Mouse (Mus musculus) kidney, postnatal 0 days (tissue): Measurements from ENCODE around the gene Sept12. TPM values are rescaled to one million over a fixed set of nuclear protein-coding genes. Genes with fewer than 3 reads are reported as not detected.

Experiments
- ATAC-seq: fragments of 200-750 bp; cut with Nextera tagmentation; replicated peaks from 2 replicates; pipeline ENCODE4 v1.8.0; 2017; ENCODE audit warnings: low read depth, moderate number of reproducible peaks, moderate TSS enrichment, moderate library complexity; ENCODE audit not compliant: low FRiP score
- DNase-seq: peaks from one replicate; pipeline ENCODE4 v3.0.0-alpha.2; 2016; ENCODE audit warnings: low spot score
- H3K27ac ChIP-seq: fragments of 300-500 bp; sonication (generic); 2 replicates; pipeline ENCODE4 v1.5.1; 2014; ENCODE audit warnings: mild to moderate bottlenecking
- H3K27me3 ChIP-seq: fragments of 300-500 bp; sonication (generic); 2 replicates; pipeline ENCODE4 v1.6.1; 2014; ENCODE audit warnings: low read length, mixed read lengths; ENCODE audit not compliant: insufficient read depth
- H3K36me3 ChIP-seq: fragments of 300-500 bp; sonication (generic); 2 replicates; pipeline ENCODE4 v1.6.1; 2014; ENCODE audit warnings: low read length, mixed read lengths; ENCODE audit not compliant: insufficient read depth
- H3K4me1 ChIP-seq: fragments of 300-500 bp; sonication (generic); replicated peaks from 2 replicates; pipeline ENCODE4 v1.6.1; 2014; ENCODE audit warnings: antibody characterized with exemption, low read length, mixed read lengths; ENCODE audit not compliant: insufficient read depth
- H3K4me2 ChIP-seq: fragments of 300-500 bp; sonication (generic); 2 replicates; pipeline ENCODE4 v1.6.1; 2014; ENCODE audit warnings: mild to moderate bottlenecking, low read length, moderate library complexity, mixed read lengths
- H3K4me3 ChIP-seq: fragments of 300-500 bp; sonication (generic); replicated peaks from 2 replicates; pipeline ENCODE4 v1.5.1; 2014; ENCODE audit warnings: low read depth, low read length
- H3K9ac ChIP-seq: fragments of 300-500 bp; sonication (generic); 2 replicates; pipeline ENCODE4 v1.6.1; 2014; ENCODE audit warnings: low read depth, low read length
- H3K9me3 ChIP-seq: fragments of 300-500 bp; sonication (generic); replicated peaks from 2 replicates; pipeline ENCODE4 v1.6.1; 2016; ENCODE audit warnings: low read length, inconsistent platforms, mixed read lengths
- CTCF ChIP-seq: IDR thresholded peaks from 2 replicates; pipeline ENCODE4 v1.5.1; 2016; ENCODE audit warnings: antibody characterized with exemption, low read depth, mild to moderate bottlenecking, moderate library complexity
- WGBS: fragments of 180-500 bp; shearing (Covaris S2); extraction: QIAGEN DNeasy Blood & Tissue Kit; methylation state at CpG from one replicate; pipeline ENCODE4 v1.1.7; 2014; 5-methylcytosine and 5-hydroxymethylcytosine counted together
- polyA plus RNA-seq: library from polyadenylated mRNA; unstranded; fragments of >200 nt; fragmentation: Nextera tagmentation; extraction: Ambion mirVana; gene quantifications from 2 replicates; pipeline ENCODE4 v1.2.1, GENCODE M21; 2015

Gene Sept12
- polyA plus RNA-seq, result not detected in 2 replicates

- TF ChIP-seq CTCF, result no peak
- Histone ChIP-seq H3K4me2 (no peak within 1 kb of the TSS), H3K27ac (no peak within 1 kb of the TSS), H3K27me3 (no peaks in the 10 kb centered on the region), H3K4me1 (no peaks in the 10 kb centered on the region; the same call in 1 of the 2 replicates), H3K36me3 (no peaks in the 10 kb centered on the region), H3K9ac (no peak within 1 kb of the TSS), H3K9me3 (no peaks in the 10 kb centered on the region), H3K4me3 (no peak within 1 kb of the TSS)
- ATAC-seq (no peak), DNase-seq (peak; percentile 11)
- WGBS, result 0% methylated on average over 2 of the region's 3 CpGs
These were observed at the start of gene Sept12 for GRCm38 (mm10) chr16:4997553-4997952. Gene Sept12, minus strand, starts transcription at chr16:4997852.

DNA sequence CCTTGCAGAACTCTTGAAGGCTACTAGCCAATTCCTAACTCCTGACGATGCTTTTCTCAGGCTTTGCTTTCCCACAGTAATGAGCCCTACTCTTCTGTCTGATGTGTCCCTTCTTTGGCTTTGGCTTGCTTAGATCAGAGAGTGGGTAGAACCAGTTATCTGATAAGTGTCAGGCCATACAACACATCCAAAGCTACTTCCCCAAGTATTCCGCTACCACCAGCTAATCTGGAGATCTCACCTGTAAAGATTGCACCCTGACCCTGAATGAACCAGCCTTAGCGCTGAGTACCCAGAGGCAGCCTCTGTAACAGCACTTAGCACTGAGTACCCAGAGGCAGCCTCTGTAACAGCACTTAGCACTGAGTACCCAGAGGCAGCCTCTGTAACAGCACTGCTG, 47.7 kb upstream of the Sept12 start:
- Histone ChIP-seq H3K27ac (no peak overlapping the region), H3K9ac (no peak overlapping the region), H3K9me3 (no peaks in the 10 kb centered on the region), H3K4me1 (peaks cover 16% of the 10 kb centered on the region), H3K4me2 (no peak overlapping the region), H3K27me3 (no peaks in the 10 kb centered on the region), H3K4me3 (no peak overlapping the region), H3K36me3 (peaks cover 37% of the 10 kb centered on the region)
- 97% methylated on average over 3 of the region's 3 CpGs for WGBS
- DNase-seq (no peak), ATAC-seq (no peak)
- TF ChIP-seq CTCF, result no peak

DNA sequence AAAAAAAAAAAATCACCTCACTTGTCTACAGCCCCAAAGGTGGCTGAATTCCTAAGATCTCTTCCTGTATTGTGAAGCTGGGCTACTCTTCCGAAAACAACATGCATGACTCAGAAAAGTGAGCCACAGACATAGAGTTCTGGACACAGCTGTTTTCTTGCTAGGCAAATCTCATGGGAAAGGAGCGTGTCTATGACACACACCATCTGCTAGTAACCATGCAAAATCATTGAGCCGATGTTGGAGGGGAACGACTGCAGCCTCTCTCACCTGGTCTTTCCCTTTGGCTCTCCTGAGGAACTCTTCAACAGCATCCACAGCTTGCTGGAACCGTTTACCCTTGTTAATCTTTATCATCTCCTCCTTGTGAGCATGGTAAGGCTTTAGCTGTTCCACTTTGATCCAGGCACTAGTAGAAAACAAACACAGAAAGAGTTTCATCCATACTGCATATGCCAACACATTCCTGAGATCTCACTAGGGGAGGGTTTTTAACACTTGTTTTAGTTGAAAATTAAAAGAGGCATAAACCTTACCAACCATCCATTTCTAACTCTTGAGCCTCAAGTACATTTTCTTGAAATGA, 39.1 kb upstream of the Sept12 start:
- Histone ChIP-seq H3K9me3 (no peaks in the 10 kb centered on the region), H3K4me3 (no peak overlapping the region), H3K27ac (no peak overlapping the region), H3K4me1 (no peaks in the 10 kb centered on the region), H3K4me2 (no peak overlapping the region), H3K27me3 (no peaks in the 10 kb centered on the region), H3K36me3 (peaks cover 76% of the 10 kb centered on the region), H3K9ac (no peak overlapping the region)
- DNase-seq (peak; percentile 13), ATAC-seq (no peak)
- 67% methylated on average over 5 of the region's 5 CpGs for WGBS
- TF ChIP-seq CTCF, result no peak

- Histone ChIP-seq H3K4me1 (no peaks in the 10 kb centered on the region), H3K4me2 (no peak overlapping the region), H3K9ac (no peak overlapping the region), H3K4me3 (no peak overlapping the region), H3K27ac (no peak overlapping the region), H3K27me3 (no peaks in the 10 kb centered on the region), H3K36me3 (peaks cover 75% of the 10 kb centered on the region), H3K9me3 (no peaks in the 10 kb centered on the region)
- TF ChIP-seq CTCF, result no peak
- WGBS, result 95% methylated on average over 3 of the region's 3 CpGs
- DNase-seq, result no peak
- no peak for ATAC-seq
These were observed 37.9 kb upstream of the Sept12 start for GRCm38 (mm10) chr16:5035591-5035990.

DNA sequence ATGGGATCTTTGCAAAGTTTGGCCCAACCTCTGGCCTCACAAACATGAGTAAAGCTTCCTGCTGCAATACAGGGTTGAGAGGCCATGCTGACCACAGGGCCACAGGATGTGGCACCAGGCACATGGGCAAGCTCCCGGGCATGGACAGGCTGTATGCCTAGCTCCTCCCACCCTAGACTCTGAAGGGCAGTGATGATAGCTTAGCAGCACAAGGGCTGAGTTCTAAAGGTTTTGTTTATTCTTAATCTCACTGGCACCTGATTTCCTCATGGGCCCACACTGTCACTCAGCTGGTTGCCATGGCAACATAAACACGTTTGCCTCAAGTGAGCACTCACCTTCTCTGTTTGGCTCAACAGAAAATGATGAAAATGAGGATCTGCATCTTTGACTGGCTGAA, 32.2 kb upstream of the Sept12 start:
- Histone ChIP-seq H3K36me3 (peaks cover 87% of the 10 kb centered on the region), H3K9me3 (no peaks in the 10 kb centered on the region), H3K4me1 (no peaks in the 10 kb centered on the region), H3K27me3 (no peaks in the 10 kb centered on the region), H3K9ac (no peak overlapping the region), H3K4me2 (no peak overlapping the region), H3K27ac (no peak overlapping the region), H3K4me3 (no peak overlapping the region)
- DNase-seq (no peak), ATAC-seq (no peak)
- WGBS, result 60% methylated on average over 2 of the region's 2 CpGs
- TF ChIP-seq CTCF, result no peak

DNA sequence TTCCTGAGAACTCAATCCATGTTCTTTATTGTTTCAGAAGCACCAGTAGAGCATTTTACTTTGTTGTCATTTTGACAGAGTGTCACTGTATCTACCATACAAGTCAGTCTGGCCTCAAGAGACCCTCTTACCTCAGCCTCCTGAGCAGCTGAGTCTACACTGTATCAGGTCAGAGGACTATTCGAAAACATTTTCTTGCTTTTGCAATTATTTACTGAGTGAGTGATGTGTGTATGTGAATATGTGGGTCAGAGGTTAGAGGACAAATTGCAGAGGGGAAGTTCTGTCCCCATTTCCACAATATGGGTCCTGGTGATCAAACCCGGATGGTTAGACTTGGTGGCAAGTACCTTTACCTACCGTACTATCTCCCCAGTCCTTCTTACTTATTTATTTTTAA, 26.4 kb upstream of the Sept12 start:
- Histone ChIP-seq H3K9me3 (no peaks in the 10 kb centered on the region), H3K27ac (no peak overlapping the region), H3K4me1 (no peaks in the 10 kb centered on the region), H3K4me3 (no peak overlapping the region), H3K9ac (no peak overlapping the region), H3K36me3 (peaks cover 86% of the 10 kb centered on the region), H3K27me3 (no peaks in the 10 kb centered on the region), H3K4me2 (no peak overlapping the region)
- no peak for TF ChIP-seq CTCF
- whole genome bisulfite sequencing, result 91% methylated on average over 3 of the region's 3 CpGs
- no peak for DNase-seq
- ATAC-seq, result no peak

DNA sequence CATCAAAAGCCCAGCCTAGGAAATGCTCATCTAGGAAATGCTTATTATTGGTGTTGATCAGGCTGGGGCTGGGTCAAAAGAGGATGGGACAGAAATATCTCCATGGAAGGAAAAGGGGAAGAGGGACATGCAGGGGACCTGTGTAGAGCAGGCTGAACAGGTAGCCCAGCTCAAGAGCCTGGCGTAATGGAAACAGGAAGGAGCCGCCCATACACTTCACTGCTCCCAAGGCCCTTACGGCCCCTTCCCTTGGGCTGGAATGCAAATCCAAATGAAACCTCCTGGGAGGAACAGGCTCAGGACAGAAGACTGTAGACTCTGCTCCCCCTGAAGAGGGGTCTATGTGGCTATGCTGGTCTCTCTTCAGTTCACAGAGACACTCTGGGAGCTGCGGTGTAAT, 16.9 kb upstream of the Sept12 start:
- Histone ChIP-seq H3K4me1 (peaks cover 8% of the 10 kb centered on the region), H3K27me3 (no peaks in the 10 kb centered on the region), H3K9me3 (no peaks in the 10 kb centered on the region), H3K27ac (peak overlapping the region; percentile 31; the same call in 1 of the 2 replicates), H3K4me3 (no peak overlapping the region), H3K36me3 (peaks cover 46% of the 10 kb centered on the region), H3K9ac (no peak overlapping the region), H3K4me2 (no peak overlapping the region)
- TF ChIP-seq CTCF, result no peak
- ATAC-seq, result no peak
- DNase-seq, result no peak
- WGBS, result 81% methylated on average over 4 of the region's 4 CpGs
